Mouse (Mus musculus): ENCODE measurements at regions not wholly inside any gene's neighbourhood (a gene's known extent, or its start where the extent isn't known, plus 50 kb on each side); places are given as distances from the start of the nearest gene placed in this dataset.

DNA sequence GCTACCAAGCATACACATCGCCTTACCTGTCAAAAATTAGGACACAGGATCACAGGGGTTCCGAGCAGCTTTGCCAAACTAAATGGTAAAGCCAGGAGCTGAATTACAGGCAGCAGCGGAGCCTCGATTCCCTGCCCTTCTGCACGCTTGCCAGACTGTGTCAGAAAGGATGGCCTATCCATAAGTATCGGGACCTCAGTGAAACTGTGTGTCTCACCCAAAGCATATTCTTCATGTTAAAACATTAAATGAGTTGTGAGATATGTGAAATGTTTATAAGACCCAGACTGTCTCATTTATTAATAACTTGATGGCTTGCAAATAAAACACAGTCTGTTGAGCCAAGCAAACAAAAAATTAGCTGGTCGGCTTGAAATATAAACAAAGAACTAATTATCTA lies 59.4 kb upstream of the Crim1 start:
- TF ChIP-seq CTCF (conservative IDR thresholded peaks at IDR 0.05 in 1 of 2, IDR thresholded peaks at IDR 0.05 in 1 of 2; ENCODE audit: low read depth in 2 of 2, low read length in 2 of 2) (no peak), POLR2A (IDR thresholded peaks at IDR 0.05; ENCODE audit: low read depth, low read length) (no peak), ZNF384 (IDR thresholded peaks at IDR 0.05; ENCODE audit: low read depth, low read length) (no peak), USF1 (IDR thresholded peaks at IDR 0.05; ENCODE audit: low read depth, low read length) (no peak), CHD2 (IDR thresholded peaks at IDR 0.05; ENCODE audit: low read length) (no peak), ZC3H11A (IDR thresholded peaks at IDR 0.05; ENCODE audit: low read depth, low read length) (no peak)
